8 mouse cellular contexts compared by ENCODE assay signal in the genomic region with DNA sequence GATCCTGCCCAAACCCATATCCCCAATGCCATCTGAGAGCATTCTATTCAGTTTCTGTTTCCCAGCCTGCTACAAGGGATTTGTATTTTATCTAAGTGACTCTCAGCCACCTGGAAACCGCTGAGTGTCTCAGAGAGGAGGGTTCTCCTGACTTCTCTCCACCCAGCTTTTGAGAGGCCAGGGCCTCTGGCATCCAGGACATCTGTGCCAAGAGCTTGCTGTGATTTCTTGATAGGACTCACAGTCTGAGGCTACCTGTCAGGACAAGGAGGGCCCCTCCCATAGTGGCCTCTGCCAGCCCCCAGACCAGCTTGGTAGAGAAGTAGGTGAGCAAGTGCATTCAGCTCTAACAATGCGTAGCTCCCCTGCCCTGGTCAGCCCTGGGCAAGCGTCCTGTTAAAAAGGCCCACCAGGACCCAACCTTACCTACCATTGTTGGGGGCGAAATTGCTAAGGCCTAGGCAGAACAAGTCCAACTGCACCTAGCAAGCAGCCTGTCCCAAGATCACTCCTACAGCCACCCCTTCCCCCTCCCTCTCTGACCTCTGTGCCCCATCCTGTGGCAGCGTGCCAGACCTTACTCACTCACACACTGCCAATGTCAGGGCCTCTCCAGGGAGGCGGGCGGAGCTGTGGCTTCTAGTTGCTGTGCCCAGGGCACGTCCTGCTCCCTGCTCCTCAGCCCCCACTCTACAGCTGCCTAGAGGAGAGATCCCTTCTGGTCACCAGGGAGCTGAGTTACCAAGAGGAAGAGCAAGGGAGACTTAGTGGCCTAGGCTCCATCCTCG. TPM values are rescaled to one million over a fixed set of nuclear protein-coding genes. Genes with fewer than 3 reads are reported as not detected.
DNase-seq lines count a peak whose midpoint lies in the region; ATAC-seq lines count a peak whose summit lies in the region.

No protein-coding gene starts in this region.

- peak overlapping the region; percentile 20; the same call in 1 of the 2 replicates for H3K9ac ChIP-seq in intestine, embryonic 15.5 days

- no peaks in the 10 kb centered on the region for H3K27me3 ChIP-seq in intestine, embryonic 15.5 days (replicated peaks)

- peak; percentile 44 for ATAC-seq in intestine, embryonic 15.5 days

- 0 out of 2 replicates have a peak overlapping the region, but pooled peaks have one; percentile 44 for H3K27ac ChIP-seq in intestine, embryonic 15.5 days

- no peaks in the 10 kb centered on the region for H3K36me3 ChIP-seq in intestine, embryonic 15.5 days

- H3K4me2 ChIP-seq in intestine, embryonic 15.5 days (replicated peaks), result 0 out of 2 replicates have a peak overlapping the region, but pooled peaks have one; percentile 4

- H3K4me1 ChIP-seq in intestine, embryonic 15.5 days (replicated peaks), result peaks cover 59% of the 10 kb centered on the region

- H3K4me3 ChIP-seq in intestine, embryonic 15.5 days (replicated peaks), result no peak overlapping the region

- 0 out of 2 replicates have a peak, but pooled peaks cover 4% of the 10 kb centered on the region for H3K9me3 ChIP-seq in intestine, embryonic 15.5 days

- 55% methylated on average over 9 of the region's 9 CpGs for WGBS in intestine, embryonic 15.5 days

- peak; percentile 70 for DNase-seq in A20 (ENCODE audit: low read depth, low spot score)
- peak; percentile 57 for DNase-seq in T-cell, adult 2 months (ENCODE audit: low spot score)
- DNase-seq in gastrocnemius, postnatal 10 days, result peak; percentile 64
- peak; percentile 79 for DNase-seq in lung, postnatal 10 days
- DNase-seq in spleen, postnatal 36 days (ENCODE audit: low spot score in 2 of 2), result peak; percentile 49 to 56
- no peak for DNase-seq in cerebellum, adult 9-10 months
- DNase-seq in layer of hippocampus, adult 9-11 months, result no peak

RNA-seq across cellular contexts. Expression of a gene that starts 41.9 kb away (rescaled TPM):
- 1 to 10 TPM; 6.2 to 9.1 TPM for total RNA-seq in gastrocnemius, postnatal 10 days (2021)
- 10.7 and 11.2 TPM in 2 replicates for polyA plus RNA-seq in intestine, embryonic 15.5 days (2015; fragmentation: Nextera tagmentation; extraction: Ambion mirVana)

Comparison
In these comparisons a context has a peak if more than half of its experiments do, and no peak if none do; other contexts are left out.
1. DNase-seq: peak in A20 (single experiment), T-cell, adult 2 months (single experiment), gastrocnemius, postnatal 10 days (single experiment), lung, postnatal 10 days (single experiment) and spleen, postnatal 36 days (2 of 2); none in cerebellum, adult 9-10 months (single experiment) and layer of hippocampus, adult 9-11 months (single experiment).